Mouse (Mus musculus) right cerebral cortex, postnatal 4 days (tissue): Measurements from ENCODE around the gene Xrcc6.
"Not testable (repeated sequence)": the region's sequence is repeated elsewhere in the genome, so short reads cannot be mapped to it uniquely, and the experiment has no call there.

Experiments used
- DNase-seq: peaks from one replicate; pipeline ENCODE4 v3.0.0-alpha.2; 2022

The Xrcc6 gene

DNA sequence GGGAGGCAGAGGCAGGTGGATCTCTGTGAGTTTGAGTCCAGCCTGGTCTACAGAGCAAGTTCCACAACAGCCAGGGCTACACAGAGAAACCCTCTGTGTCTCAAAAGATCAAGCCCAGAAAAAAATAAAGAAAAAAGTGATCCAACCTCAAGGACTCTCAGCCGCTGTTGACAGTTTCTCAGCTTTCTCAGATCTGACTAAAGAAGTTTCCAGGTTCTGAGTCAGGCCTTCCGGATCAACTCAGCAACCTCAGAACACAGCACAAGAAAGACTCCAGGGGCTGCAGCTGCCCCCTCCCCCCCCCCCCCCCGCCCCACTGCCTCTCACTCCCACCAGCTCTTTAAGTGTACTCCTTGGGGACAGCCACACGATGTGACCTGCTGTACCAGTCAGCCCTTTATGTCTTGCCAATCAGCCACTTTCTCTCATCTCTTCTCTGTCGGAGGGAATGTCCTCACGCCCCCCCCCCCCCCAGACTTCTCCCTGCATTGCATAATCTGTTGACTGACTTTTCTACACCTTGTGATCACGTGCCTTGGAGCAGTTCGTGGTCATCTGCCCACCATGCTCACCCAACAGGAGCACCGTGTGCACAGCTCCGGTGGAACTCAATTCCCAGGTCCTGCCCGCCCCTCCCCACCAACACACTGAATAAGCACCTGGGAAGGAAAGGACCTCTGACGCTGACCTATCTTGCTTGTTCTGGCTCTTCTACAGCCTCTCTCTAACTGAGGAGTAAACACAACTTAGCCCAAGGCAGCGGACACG, 21.4 kb upstream of the Xrcc6 start:
- DNase-seq = no peak

DNA sequence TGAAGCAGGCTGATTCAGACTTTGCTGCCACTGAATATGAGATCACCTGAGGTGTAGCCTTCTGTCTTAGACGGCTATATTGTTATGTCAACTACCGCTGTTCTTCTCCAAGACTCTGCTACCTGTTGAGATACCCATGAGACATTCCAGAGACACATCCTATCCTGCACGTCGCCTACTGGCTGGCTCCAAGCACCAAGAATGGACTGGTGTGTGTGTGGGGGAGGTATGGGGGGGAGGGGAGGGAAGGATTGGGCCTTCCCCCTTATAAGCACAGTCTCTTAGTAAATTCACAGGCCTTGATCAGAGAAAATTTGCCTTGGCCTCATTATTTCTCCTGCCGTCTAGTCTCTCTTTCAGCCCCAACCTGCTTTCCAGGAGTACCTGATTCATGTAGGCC, 19.8 kb upstream of the Xrcc6 start:
- DNase-seq = no peak

DNA sequence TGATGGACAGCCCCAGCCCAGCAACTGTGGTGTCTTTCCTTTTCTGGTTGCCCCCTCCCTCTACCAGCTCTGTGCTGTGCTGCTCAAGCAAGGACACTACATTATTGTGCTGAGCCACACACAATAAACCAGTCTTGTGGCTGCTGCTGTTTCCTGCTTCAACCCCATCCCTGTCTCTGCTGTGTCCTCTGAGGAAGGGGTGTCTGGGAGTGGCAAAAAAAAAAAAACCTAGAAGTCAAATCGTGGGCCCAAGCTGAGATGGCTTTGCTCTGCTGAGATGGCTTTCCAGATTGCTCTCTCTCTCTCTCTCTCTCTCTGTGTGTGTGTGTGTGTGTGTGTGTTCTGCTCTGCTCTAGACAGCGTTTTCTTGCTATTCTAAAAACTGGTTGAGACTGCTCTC, 19.2 kb upstream of the Xrcc6 start:
- DNase-seq = no peak

DNA sequence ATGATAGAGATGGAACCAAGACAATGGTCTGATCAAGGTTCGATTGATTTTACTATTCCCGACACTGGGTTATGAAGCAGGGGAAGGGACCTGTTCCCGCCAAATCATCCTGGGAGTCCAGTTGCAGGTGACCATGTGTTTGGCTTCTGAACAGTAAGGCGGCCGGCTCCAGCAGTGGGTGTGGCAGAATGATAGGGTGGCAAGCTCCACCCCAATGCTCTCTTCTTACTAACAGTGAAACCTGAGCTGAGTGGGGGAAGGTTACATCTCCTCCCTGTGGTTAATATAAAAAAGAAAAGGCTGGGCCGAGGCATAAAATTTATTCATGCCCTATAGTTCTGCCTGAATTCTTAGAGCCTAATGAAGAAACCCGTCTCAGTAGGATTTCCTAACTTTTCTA, 18.5 kb upstream of the Xrcc6 start:
- DNase-seq = no peak

DNA sequence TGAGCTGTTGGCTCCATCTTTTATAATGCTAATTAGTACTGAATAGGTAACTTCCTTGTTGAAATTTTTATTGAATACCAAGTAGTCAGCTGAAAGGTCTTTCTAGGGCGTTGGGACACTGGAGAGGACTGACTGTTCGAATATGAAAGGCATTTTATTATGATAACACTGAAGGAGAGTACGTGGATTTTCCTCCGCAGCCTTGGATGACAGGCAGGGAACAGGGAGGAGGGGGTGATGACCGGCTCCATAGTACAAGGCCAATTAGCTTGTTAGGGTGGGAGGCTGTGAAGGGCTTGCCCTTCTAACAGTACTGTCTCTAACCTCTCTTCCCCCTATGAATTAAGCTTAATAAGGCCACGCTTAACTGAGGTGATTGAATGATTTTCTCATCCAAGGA, 18.0 kb upstream of the Xrcc6 start:
- not testable (repeated sequence) for DNase-seq

DNA sequence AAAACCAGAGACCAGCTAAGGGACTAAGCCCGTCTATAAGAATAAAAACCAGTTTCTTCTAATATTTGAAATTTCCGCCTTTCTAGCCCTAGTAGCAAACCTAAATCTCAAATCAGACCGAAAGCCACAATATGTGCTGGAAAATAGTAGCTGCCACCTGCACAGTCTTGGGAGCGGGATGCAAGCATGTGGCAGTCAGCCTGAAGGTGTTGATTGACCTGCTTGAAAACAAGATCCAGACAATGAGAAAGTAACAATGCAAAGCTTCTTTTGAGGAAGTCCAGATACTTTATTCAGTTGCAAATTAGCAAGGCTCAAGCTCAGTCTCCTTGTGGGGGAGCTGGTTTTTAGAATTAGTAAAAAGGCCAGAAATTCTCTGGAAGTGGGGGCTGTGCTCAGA, 17.1 kb upstream of the Xrcc6 start:
- DNase-seq = not testable (repeated sequence)

- DNase-seq = not testable (repeated sequence)
These were observed 12.5 kb upstream of the Xrcc6 start for GRCm38 (mm10) chr15:81975156-81975555.

- DNase-seq = no peak
These were observed 7.3 kb upstream of the Xrcc6 start, which contains the start of gene 1700029P11Rik for GRCm38 (mm10) chr15:81980321-81980720. 1700029P11Rik (plus strand) TSS chr15:81980540.

- DNase-seq = no peak
These were observed 5.5 kb upstream of the Xrcc6 start for GRCm38 (mm10) chr15:81982173-81982572.

GRCm38 (mm10) chr15:81985267-81986161, 2.1 kb upstream of the Xrcc6 start:
- no peak for DNase-seq

- peak; percentile 90 for DNase-seq
These were observed 1.9 kb downstream of the Xrcc6 start for GRCm38 (mm10) chr15:81989371-81990062.

- no peak for DNase-seq
These were observed 2.9 kb downstream of the Xrcc6 start for GRCm38 (mm10) chr15:81990549-81990948.

- no peak for DNase-seq
These were observed 6.4 kb downstream of the Xrcc6 start for GRCm38 (mm10) chr15:81993992-81994391.

GRCm38 (mm10) chr15:82004257-82004656, 16.6 kb downstream of the Xrcc6 start:
- no peak for DNase-seq

DNA sequence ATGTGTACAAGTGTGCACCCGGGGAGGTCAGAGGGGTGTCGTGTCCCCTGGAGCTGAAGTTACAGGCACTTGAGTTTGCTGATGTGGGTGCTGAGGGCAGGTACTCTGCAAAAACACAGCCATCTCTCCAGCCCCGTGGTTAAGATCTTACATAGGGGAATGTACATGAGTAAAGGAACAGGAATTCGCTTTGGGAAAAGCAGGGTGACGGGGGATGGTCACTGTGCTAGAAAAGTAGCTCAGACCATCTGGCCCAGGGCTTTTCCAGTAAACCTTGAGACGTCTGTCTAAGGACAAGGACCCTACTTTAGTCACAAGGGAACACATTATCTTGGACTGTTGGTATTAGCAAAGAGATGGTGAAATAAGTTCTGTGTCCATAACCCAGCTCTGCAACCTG, 24.3 kb downstream of the Xrcc6 start:
- DNase-seq = no peak

DNA sequence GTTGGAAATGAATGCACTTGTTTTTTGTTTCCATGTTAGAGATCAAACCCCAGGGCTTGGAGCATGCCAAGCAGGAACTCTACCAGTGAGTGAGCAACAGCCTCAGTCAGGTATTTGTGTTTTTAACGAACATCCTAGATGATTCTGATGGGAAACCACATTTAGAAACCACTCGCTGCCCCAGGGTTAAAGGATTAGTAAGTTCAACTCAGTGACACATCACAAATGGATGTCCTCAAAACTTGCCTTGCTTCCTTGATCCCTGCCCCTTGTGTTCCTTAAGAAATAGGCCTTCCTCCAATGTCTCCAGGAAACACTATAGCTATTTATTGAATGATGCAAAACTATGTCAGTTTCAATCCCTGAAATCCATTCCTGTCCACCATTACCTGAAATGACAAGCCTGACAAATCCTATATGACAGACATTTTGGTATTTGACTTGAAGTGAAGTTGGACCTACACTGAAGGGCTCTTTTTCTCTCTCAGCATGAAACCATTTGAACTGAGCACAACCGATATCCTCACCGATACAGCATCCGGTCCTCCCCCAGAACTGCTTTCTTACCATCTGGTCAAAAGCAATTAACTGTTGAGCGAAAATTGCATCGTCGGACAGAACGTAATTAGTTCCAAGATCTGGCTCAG, 27.2 kb downstream of the Xrcc6 start:
- DNase-seq = no peak

- peak; percentile 21 for DNase-seq
These were observed 27.9 kb downstream of the Xrcc6 start for GRCm38 (mm10) chr15:82015392-82016100.

DNA sequence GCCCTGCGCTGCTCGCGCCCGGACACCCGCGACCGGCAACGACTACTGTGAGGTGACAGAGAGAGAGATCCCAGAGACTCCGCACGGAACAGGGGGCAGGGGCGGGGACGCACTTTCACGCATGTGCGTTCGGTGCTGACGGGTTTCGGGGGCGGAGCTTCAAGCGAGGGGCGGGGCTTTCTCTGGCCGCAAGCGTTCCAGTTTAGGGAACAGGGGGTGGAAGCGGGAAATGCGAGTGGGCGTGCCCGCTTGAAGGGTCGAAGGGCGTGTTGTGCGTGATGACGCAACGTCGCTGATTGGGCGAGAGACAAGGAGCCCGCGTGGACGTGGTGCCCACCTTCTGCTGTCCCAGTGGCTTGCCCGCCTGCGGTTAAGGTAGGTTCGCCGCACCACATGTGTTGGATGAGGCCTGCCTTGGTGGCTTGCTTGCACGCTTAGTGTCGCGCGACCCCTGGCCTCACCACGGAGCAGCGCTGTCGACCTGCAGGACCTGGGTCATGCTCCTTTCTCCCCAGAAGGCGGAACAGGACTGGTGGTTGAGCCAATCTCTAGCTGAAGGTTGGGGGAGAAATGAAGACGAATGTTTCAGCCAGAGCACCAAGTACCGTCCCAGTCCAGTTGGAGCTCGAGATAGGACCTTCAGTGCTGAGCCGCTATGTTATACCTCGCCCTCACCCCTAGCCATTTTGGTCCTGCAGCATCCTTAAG, 28.6 kb downstream of the Xrcc6 start:
- peak; percentile 100 for DNase-seq

DNA sequence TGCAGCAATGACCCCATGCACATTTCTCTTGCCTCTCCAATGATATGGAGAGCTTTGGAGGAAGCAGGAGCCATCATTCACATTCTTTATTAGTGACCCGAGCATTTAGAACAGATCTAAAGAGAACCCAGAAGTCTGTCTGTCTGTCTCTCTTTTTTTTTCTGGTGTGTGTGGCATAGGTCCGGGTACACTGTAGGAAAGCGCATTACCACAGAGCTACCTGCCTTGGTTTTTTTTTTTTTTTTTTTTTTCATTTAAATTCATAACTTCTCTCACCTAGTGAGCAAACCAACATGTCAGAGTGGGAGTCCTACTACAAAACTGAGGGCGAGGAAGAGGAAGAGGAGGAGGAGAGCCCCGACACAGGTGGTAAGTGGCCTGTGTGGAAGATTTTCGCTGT, 29.2 kb downstream of the Xrcc6 start:
- no peak for DNase-seq

- DNase-seq = no peak
These were observed 29.8 kb downstream of the Xrcc6 start for GRCm38 (mm10) chr15:82017461-82017860.

DNA sequence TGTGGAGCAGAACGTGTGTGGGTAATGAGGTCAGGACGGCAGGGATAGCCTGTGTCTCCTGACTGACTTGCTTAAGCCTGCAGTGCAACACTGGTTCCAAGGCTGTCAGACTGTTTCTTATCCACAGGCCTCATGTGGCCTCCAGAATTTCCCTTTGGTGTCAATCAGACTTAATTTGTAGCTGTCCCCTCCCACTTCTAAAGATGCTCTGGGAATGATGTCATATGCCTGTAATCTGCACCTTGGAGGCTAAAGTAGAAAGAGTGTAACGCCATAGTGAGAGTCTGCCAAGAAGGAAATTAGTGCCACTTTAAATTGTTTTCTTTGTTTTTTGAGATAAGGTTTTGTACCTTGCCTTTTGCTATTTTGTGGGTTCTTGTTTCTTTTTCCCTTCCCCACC, 31.7 kb downstream of the Xrcc6 start:
- DNase-seq = no peak
